Mouse (Mus musculus) G1E (cell line): ENCODE measurements around the gene Cldn5. TPM values are rescaled to one million over a fixed set of nuclear protein-coding genes. Genes with fewer than 3 reads are reported as not detected.

Experiments used
- ATAC-seq: 2 replicates; pipeline ENCODE4 v1.8.0; 2016; ENCODE audit warnings: mild to moderate bottlenecking; ENCODE audit not compliant: insufficient number of reproducible peaks, poor library complexity, low FRiP score, severe bottlenecking; ENCODE audit errors: extremely low read depth
- DNase-seq: peaks from one replicate; pipeline ENCODE4 v3.0.0; 2012; ENCODE audit warnings: low spot score
- H3K27me3 ChIP-seq: 2 replicates; pipeline ENCODE4 v1.6.1; 2012; ENCODE audit warnings: mild to moderate bottlenecking, low read length, inconsistent platforms; ENCODE audit not compliant: insufficient read depth
- H3K36me3 ChIP-seq: replicated peaks from 2 replicates; pipeline ENCODE3; 2012; ENCODE audit warnings: mild to moderate bottlenecking, inconsistent platforms
- H3K4me1 ChIP-seq: 2 replicates; pipeline ENCODE4 v1.6.1; 2012; ENCODE audit warnings: low read depth, low read length, inconsistent platforms, mixed read lengths; ENCODE audit not compliant: insufficient read depth
- H3K4me3 ChIP-seq: 2 replicates; pipeline ENCODE4 v1.5.1; 2012; ENCODE audit warnings: low read depth, mild to moderate bottlenecking, inconsistent platforms, low read length, moderate library complexity, mixed read lengths
- H3K9me3 ChIP-seq: replicated peaks from 2 replicates; pipeline ENCODE4 v1.6.1; 2012; ENCODE audit warnings: inconsistent platforms
- CTCF ChIP-seq: IDR thresholded peaks from 2 replicates; pipeline ENCODE4 v1.5.1; 2012; ENCODE audit warnings: low read depth, low read length, inconsistent platforms, mixed read lengths
- GATA1 ChIP-seq: IDR thresholded peaks from 2 replicates; pipeline ENCODE4 v1.6.1; 2012; ENCODE audit warnings: borderline replicate concordance, low read length, inconsistent platforms, mixed read lengths
- GATA2 ChIP-seq: IDR thresholded peaks from 2 replicates; pipeline ENCODE4 v1.6.1; 2012; ENCODE audit warnings: low read depth, low read length, inconsistent platforms, borderline replicate concordance
- POLR2AphosphoS5 ChIP-seq: IDR thresholded peaks from 2 replicates; pipeline ENCODE4 v1.6.1; 2012; ENCODE audit warnings: low read depth, low read length, inconsistent platforms; ENCODE audit not compliant: insufficient replicate concordance
- TAL1 ChIP-seq: conservative IDR thresholded peaks from 2 replicates; pipeline ENCODE4 v1.6.1; 2012; ENCODE audit warnings: low read depth, low read length, inconsistent platforms, mixed read lengths
- polyA plus RNA-seq: library from polyadenylated mRNA; stranded (reverse); fragments of >175 nt; gene quantifications from 2 replicates; pipeline ENCODE4 v1.2.3, GENCODE M21; 2012
- total RNA-seq, 2 experiments: library from RNA; stranded (forward) in 1 of 2; stranded (reverse) in 1 of 2; fragments of 200-1000 nt in 1 of 2; fragments of >200 nt in 1 of 2; fragmentation: Nextera tagmentation in 1 of 2; gene quantifications; 2 replicates each; pipeline ENCODE4 v1.2.3; 2014 to 2017

The Cldn5 gene
- total and polyA plus RNA-seq, 3 experiments = 0.03 TPM; not detected in 2

- DNase-seq (no peak), ATAC-seq (no peak)
- no peaks in the 10 kb centered on the region for H3K36me3 ChIP-seq
- H3K4me3 ChIP-seq = no peak overlapping the region
- H3K27me3 ChIP-seq = peaks cover 9% of the 10 kb centered on the region; the same call in 1 of the 2 replicates
- no peak for TF ChIP-seq GATA1
- TF ChIP-seq POLR2AphosphoS5 = no peak
- no peak for TF ChIP-seq GATA2
- no peak for TF ChIP-seq CTCF
- no peak for TF ChIP-seq TAL1
- no peaks in the 10 kb centered on the region for H3K4me1 ChIP-seq
- no peaks in the 10 kb centered on the region for H3K9me3 ChIP-seq
These were observed 30.2 kb upstream of the Cldn5 start for GRCm38 (mm10) chr16:18746268-18747122.

DNA sequence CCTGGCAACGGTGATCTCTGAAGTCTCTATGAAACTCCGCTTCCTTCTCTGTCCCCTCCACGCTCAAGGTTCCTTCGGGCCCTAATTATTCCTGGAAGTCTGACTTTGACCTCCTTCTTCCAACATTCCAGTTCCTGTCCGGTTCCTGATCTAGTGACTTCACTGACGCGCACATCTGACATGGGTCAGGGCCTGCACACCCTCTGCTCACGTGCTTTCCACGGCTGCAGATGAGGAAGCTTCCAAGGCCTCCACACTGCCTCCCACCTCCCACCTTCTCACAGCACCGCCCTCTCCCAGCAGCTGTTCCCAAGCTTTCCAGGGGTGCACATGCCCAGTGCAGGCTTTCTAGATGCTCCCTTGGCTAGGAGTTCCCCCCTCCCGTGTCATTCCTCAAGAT, 25.5 kb upstream of the Cldn5 start:
- no peak for ATAC-seq
- Histone ChIP-seq H3K27me3 (peaks cover 14% of the 10 kb centered on the region; the same call in 1 of the 2 replicates), H3K9me3 (no peaks in the 10 kb centered on the region), H3K4me1 (no peaks in the 10 kb centered on the region), H3K36me3 (no peaks in the 10 kb centered on the region), H3K4me3 (no peak overlapping the region)
- no peak for TF ChIP-seq CTCF
- no peak for TF ChIP-seq GATA2
- no peak for TF ChIP-seq TAL1
- TF ChIP-seq POLR2AphosphoS5 = no peak
- no peak for TF ChIP-seq GATA1
- DNase-seq = no peak

DNA sequence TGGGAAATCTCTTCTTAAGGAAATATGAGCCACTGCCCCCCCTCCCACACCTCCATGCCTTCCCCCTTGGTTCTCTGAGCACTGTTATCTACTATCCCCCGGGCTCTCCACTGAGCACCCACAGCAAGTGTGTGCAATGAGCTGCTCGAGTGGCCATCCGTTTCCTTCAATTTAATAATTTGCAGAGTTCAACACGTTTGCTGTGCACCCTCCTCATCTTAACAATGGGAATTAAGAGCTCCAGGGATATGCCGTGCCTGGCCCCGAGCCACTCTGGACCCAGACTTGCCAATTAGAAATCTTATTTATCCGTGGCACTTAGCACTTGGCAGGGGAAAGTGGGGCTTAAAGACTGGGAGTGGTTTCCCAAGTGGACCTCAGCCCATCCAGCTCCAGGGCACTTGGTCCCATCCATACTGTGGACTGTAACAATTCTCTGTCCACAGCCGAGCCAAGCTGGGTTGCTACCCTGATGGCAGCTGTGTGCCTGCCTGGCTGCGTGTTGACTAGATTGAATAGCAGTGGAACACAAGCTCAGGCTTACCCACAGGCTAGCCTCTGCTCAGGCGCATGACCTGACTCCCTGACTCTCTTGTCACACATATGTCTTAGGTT, 24.7 kb upstream of the Cldn5 start:
- Histone ChIP-seq H3K27me3 (peaks cover 14% of the 10 kb centered on the region; the same call in 1 of the 2 replicates), H3K36me3 (no peaks in the 10 kb centered on the region), H3K4me3 (no peak overlapping the region), H3K4me1 (no peaks in the 10 kb centered on the region), H3K9me3 (no peaks in the 10 kb centered on the region)
- no peak for DNase-seq
- no peak for ATAC-seq
- TF ChIP-seq TAL1 (no peak), CTCF (no peak), GATA2 (no peak), GATA1 (no peak), POLR2AphosphoS5 (no peak)

- Histone ChIP-seq H3K27me3 (peaks cover 20% of the 10 kb centered on the region), H3K9me3 (no peaks in the 10 kb centered on the region), H3K4me3 (no peak overlapping the region), H3K4me1 (no peaks in the 10 kb centered on the region), H3K36me3 (no peaks in the 10 kb centered on the region)
- no peak for ATAC-seq
- no peak for DNase-seq
- no peak for TF ChIP-seq CTCF
- TF ChIP-seq TAL1 = no peak
- TF ChIP-seq GATA2 = no peak
- TF ChIP-seq POLR2AphosphoS5 = no peak
- no peak for TF ChIP-seq GATA1
These were observed 14.9 kb upstream of the Cldn5 start for GRCm38 (mm10) chr16:18761734-18762133.

DNA sequence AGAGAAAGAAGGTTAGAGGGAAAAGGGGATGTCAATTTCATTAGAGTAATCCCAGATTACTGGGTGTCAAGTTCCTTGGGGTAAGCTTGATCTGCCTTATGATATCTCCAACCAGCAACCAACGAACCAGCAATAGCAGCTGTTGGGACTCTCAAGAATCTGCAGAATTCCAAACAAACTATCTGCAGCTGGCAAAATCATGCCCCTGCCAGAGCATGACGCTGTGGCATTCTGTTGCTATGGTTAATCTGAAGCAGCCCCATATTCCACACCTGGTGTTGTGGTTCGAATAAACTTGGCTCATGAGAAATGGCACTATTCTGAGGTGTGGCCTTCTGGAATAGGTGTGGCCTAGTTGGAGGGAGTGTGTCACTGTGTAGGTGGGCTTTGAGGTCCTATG, 13.7 kb upstream of the Cldn5 start:
- DNase-seq = no peak
- no peak for TF ChIP-seq POLR2AphosphoS5
- TF ChIP-seq GATA2 = no peak
- TF ChIP-seq TAL1 = no peak
- no peak for TF ChIP-seq GATA1
- H3K36me3 ChIP-seq = no peaks in the 10 kb centered on the region

GRCm38 (mm10) chr16:18766390-18766789, 10.3 kb upstream of the Cldn5 start:
- H3K4me1 ChIP-seq = no peaks in the 10 kb centered on the region
- no peaks in the 10 kb centered on the region for H3K36me3 ChIP-seq
- TF ChIP-seq TAL1 (no peak), POLR2AphosphoS5 (no peak), GATA2 (no peak), CTCF (no peak)
- DNase-seq = no peak
- no peak overlapping the region for H3K4me3 ChIP-seq
- no peak for ATAC-seq
- no peaks in the 10 kb centered on the region for H3K9me3 ChIP-seq
- peaks cover 28% of the 10 kb centered on the region for H3K27me3 ChIP-seq

More for the DNA sequence above, 13.7 kb upstream of the Cldn5 start:
- Histone ChIP-seq H3K4me3 (no peak overlapping the region), H3K27me3 (peaks cover 22% of the 10 kb centered on the region), H3K9me3 (no peaks in the 10 kb centered on the region), H3K4me1 (no peaks in the 10 kb centered on the region)
- ATAC-seq = no peak
